Mouse (Mus musculus) kidney, adult 9 months (tissue): ENCODE results near the gene Mia3.
"Not testable (repeated sequence)": the region's sequence is repeated elsewhere in the genome, so short reads cannot be mapped to it uniquely, and the experiment has no call there.

Experiments used
- DNase-seq: peaks from one replicate; pipeline ENCODE4 v3.0.0; 2022

Gene Mia3

DNA sequence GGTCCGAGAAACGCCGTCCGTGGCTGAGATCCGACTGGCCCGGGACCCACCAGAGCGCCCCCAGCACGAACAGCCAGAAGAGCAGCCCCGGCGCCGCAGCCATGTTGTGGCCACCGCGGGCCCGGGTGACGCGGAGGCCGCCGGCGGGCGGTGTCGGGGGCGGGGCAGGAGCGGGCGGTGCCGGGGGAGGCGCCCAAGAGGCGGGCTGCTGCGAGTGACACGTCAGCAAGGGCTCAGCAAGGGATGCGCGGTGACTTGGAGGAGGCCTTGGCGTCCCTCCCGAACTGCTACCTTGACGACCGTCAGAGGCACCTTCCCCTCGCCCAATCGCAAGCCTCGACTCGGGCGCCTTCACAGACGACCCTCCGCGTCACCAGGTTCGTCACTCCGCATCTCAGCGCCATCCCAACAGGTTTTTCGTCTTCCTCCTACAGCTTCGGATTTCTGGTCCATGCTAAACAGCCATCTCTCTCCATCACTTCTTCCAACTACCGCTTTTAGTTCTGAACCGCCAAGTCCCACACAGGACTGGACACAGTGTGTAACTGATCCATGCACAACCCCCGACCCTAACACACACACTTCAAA lies at the start of gene Mia3:
TSS of gene Mia3 (minus strand) at position 127 of the 588 bp plus-strand sequence.
- DNase-seq = peak; percentile 95

DNA sequence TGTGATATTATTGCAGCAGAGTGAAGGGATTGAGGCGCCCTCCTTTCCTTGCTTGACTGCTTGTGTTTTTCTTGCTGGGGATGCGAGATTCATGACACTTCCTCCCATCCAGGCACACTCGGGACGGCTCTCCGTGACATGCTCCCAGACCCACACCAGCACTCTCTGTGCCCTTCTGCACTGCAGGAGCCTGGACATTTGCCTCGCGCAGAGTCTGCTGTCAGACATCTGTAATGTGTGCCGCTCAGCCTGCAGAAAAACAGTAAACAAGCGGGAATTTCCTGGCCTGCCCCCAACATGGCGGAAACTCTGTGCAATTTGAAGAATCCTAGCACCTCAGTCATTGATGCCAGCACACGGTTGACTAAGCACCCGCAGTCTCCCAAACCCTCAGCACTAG lies 48.5 kb upstream of the Mia3 start, which contains the start of gene Hhipl2:
TSS of gene Hhipl2 (plus strand) at position 343 of the 400 bp plus-strand sequence.
- DNase-seq = no peak

GRCm38 (mm10) chr1:183414081-183414727 lies 44.9 kb upstream of the Mia3 start:
- no peak for DNase-seq

- DNase-seq = no peak
Measured at GRCm38 (mm10) chr1:183403396-183403795, 34.0 kb upstream of the Mia3 start.

- DNase-seq = peak; percentile 93
Measured at GRCm38 (mm10) chr1:183388426-183389406, 19.4 kb upstream of the Mia3 start, which contains the start of gene Taf1a. Gene Taf1a, plus strand, starts transcription at chr1:183388981.

- not testable (repeated sequence) for DNase-seq
Measured at GRCm38 (mm10) chr1:183387421-183387820, 18.1 kb upstream of the Mia3 start.

GRCm38 (mm10) chr1:183382621-183383020 lies 13.3 kb upstream of the Mia3 start:
- no peak for DNase-seq

DNA sequence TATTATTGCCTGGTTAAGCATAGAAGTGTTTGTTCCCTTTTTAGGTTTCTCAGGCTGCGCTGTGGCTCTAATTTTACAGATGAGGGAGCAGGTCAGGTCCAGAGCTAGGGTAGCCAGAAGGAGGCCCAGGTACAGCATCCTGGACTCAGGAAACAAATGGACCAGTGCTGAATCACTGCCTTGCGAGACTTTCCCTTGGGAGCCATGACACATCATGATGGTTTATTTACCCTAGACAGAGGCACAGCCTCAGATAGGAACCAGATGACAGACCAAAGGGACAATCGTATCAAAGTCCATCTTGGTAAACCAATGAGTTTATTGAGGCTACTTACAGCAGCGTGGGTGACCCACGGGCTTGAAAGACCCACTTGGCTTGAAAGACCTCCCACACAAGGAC lies 12.5 kb upstream of the Mia3 start:
- DNase-seq = no peak

GRCm38 (mm10) chr1:183379376-183379775 lies 10.0 kb upstream of the Mia3 start:
- DNase-seq = not testable (repeated sequence)

GRCm38 (mm10) chr1:183378321-183378941 lies 9.1 kb upstream of the Mia3 start:
- DNase-seq = no peak

- no peak for DNase-seq
Measured at GRCm38 (mm10) chr1:183377045-183377444, 7.7 kb upstream of the Mia3 start.

GRCm38 (mm10) chr1:183374728-183375127 lies 5.4 kb upstream of the Mia3 start:
- no peak for DNase-seq

DNA sequence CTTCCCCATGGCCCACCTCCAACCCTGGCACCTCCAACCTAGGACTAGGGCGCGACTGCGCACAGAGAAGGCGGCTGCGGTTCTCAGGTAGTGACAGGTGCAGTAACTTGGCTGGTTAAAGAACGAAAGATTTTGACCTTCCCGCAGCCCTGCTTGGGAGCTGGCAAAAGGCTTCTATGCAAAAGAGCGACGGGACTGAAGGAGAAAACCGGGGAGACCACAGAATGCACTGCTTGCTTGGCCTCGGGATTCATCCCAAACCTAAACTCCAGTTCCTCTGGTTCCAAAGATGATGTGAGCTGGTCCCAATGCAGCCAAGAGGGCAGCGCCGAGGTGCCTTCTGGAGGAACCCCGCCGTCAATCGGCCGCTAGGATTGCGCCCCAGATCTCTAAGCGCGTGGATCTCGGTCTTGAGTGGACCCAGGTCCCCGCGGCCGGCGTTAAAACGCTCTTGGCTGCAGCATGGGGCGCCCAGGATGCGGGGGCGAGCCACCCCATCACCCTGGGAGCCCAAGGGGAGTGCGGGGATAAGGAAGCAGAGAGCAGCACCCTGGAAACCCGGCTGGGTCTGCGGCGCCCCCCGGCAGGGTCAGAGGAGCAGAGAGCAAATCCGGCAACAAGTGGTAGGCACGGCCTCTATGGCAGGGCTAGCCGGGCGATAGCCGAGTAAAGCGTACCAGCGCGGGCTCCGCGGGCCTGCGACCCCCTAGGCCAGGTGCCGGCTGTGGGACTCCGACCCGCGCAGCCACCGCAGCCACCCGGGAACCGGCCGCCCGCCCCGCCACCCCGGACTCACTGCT lies 552 bp downstream of the Mia3 start:
- DNase-seq = no peak

GRCm38 (mm10) chr1:183366361-183366760 lies 3.0 kb downstream of the Mia3 start:
- DNase-seq = no peak

- no peak for DNase-seq
Measured at GRCm38 (mm10) chr1:183363577-183363867, 5.8 kb downstream of the Mia3 start.

GRCm38 (mm10) chr1:183362729-183363576 lies 6.4 kb downstream of the Mia3 start:
- DNase-seq = no peak

GRCm38 (mm10) chr1:183362301-183362700 lies 7.1 kb downstream of the Mia3 start:
- DNase-seq = no peak

DNA sequence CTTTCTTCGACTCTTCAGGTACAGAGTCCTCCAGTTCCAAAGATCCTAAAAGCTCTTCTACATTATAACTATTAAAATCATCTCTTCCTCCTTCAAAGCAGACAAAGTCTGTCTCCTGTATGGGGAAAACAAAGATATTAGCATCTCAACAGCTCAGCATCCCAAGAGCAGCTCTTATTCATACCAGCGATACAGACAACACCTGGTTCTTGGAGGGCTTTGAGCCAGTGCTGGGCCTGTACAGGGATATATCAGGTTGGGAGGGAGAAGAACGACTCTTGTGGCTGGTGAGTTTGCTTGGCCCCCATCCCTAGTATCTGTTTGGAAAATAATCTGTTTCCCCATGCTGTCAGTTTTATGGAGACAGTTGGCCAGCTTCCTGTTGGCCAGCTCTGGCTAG lies 10.5 kb downstream of the Mia3 start:
- no peak for DNase-seq

DNA sequence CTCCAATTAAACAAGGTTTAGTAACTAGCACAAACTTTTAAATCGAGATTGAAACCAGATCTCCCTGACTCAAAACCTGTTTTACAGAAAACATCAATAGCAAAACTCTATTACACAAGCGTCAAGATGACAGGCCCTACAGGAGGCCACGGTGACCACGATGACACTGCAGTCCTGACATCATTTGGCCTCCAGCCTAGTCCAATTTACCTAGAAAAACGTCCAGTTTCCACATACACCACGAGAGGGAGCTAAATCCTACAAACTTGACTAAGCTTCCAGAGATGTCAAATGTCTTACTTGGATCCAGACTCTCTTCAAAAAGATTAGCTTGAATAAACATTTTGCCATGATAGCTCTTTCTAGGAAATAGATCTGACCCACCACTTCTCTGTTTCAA lies 19.5 kb downstream of the Mia3 start:
- DNase-seq = peak; percentile 77

- DNase-seq = no peak
Measured at GRCm38 (mm10) chr1:183345817-183346195, 23.5 kb downstream of the Mia3 start.
